Mouse (Mus musculus) heart, adult 2 months (tissue): ENCODE measurements at regions not wholly inside any gene's neighbourhood (a gene's known extent, or its start where the extent isn't known, plus 50 kb on each side); places are given as distances from the start of the nearest gene placed in this dataset.

Experiments used
- DNase-seq, 2 experiments: peaks; one replicate each; pipeline ENCODE4 v3.0.0; 2021
- H3K27ac ChIP-seq: fragments of 200-600 bp; 2 replicates; pipeline ENCODE4 v1.8.1; 2022
- H3K27me3 ChIP-seq: fragments of 200-500 bp; 2 replicates; pipeline ENCODE4 v1.6.1; 2012; ENCODE audit warnings: mild to moderate bottlenecking, low read length, inconsistent platforms, mixed read lengths; ENCODE audit not compliant: control insufficient read depth, insufficient read depth
- H3K36me3 ChIP-seq: fragments of 200-500 bp; 2 replicates; pipeline ENCODE4 v1.6.1; 2012; ENCODE audit warnings: low read length, inconsistent platforms; ENCODE audit not compliant: control insufficient read depth, insufficient read depth
- H3K4me1 ChIP-seq: fragments of 200-500 bp; 2 replicates; pipeline ENCODE4 v1.6.1; 2011; ENCODE audit warnings: low read length; ENCODE audit not compliant: control insufficient read depth, insufficient read depth
- H3K4me3 ChIP-seq: fragments of 200-600 bp; 2 replicates; pipeline ENCODE4 v1.8.1; 2022
- H3K79me2 ChIP-seq: fragments of 200-500 bp; replicated peaks from 2 replicates; pipeline ENCODE4 v1.6.1; 2012; ENCODE audit warnings: mild to moderate bottlenecking, inconsistent platforms, low read length, moderate library complexity, mixed read lengths; ENCODE audit not compliant: control insufficient read depth, insufficient read depth
- H3K9ac ChIP-seq: fragments of 200-500 bp; 2 replicates; pipeline ENCODE4 v1.6.1; 2012; ENCODE audit warnings: low read depth, mild to moderate bottlenecking, control low read depth, inconsistent platforms, low read length, mixed read lengths
- CTCF ChIP-seq: fragments of 200-600 bp; IDR thresholded peaks from 2 replicates; pipeline ENCODE4 v1.8.1; 2022; ENCODE audit warnings: antibody characterized with exemption, mild to moderate bottlenecking, moderate library complexity
- EP300 ChIP-seq: fragments of 200-500 bp; IDR thresholded peaks from 2 replicates; pipeline ENCODE4 v1.6.1; 2011; ENCODE audit warnings: low read depth, low read length, control low read depth; ENCODE audit not compliant: insufficient read depth
- POLR2A ChIP-seq: fragments of 200-500 bp; IDR thresholded peaks from 2 replicates; pipeline ENCODE4 v1.6.1; 2011; ENCODE audit warnings: mild to moderate bottlenecking, low read depth, low read length, control low read depth; ENCODE audit not compliant: insufficient read depth
- WGBS: fragments of 180-500 bp; shearing (Covaris S2); methylation state at CpG from one replicate; pipeline ENCODE4 v1.1.7; 2018; 5-methylcytosine and 5-hydroxymethylcytosine counted together
- intact Hi-C: fragments of 180-260 bp; cut with DNase I; formaldehyde crosslinking; loops from one replicate; pipeline ENCODE4 v1.15.1; 2025

- peak; percentile 54 to 60 for DNase-seq
- Histone ChIP-seq H3K9ac (no peak overlapping the region), H3K36me3 (no peaks in the 10 kb centered on the region), H3K27ac (no peak overlapping the region), H3K4me3 (peak overlapping the region; percentile 47), H3K27me3 (no peaks in the 10 kb centered on the region), H3K79me2 (no peaks in the 10 kb centered on the region), H3K4me1 (no peaks in the 10 kb centered on the region)
- WGBS, result 4% methylated on average over 21 of the region's 21 CpGs
- TF ChIP-seq EP300, result no peak
- TF ChIP-seq POLR2A, result no peak
- peak; percentile 63 for TF ChIP-seq CTCF
- intact Hi-C loops, result loop anchor here (10.0 kb wide), 1 partner anchor 155 kb away; no protein-coding TSS in a partner anchor
These were observed 59.9 kb upstream of the Zfand6 start for GRCm38 (mm10) chr7:84749434-84750301.

- TF ChIP-seq CTCF (no peak), EP300 (no peak), POLR2A (no peak)
- no peak overlapping the region for H3K27ac ChIP-seq
- no peaks in the 10 kb centered on the region for H3K4me1 ChIP-seq
- intact Hi-C loops, result loop anchor here (10.0 kb wide), 1 partner anchor 153 kb away; no protein-coding TSS in a partner anchor
- no peak for DNase-seq
- no peaks in the 10 kb centered on the region for H3K27me3 ChIP-seq
- no peaks in the 10 kb centered on the region for H3K36me3 ChIP-seq
- 37% methylated on average over 1 of the region's 1 CpGs for WGBS
- no peak overlapping the region for H3K4me3 ChIP-seq
- no peaks in the 10 kb centered on the region for H3K79me2 ChIP-seq
- no peak overlapping the region for H3K9ac ChIP-seq
These were observed 58.1 kb upstream of the Zfand6 start for GRCm38 (mm10) chr7:84747847-84748246.

- Histone ChIP-seq H3K4me3 (no peak overlapping the region), H3K4me1 (no peaks in the 10 kb centered on the region), H3K27ac (no peak overlapping the region), H3K9ac (no peak overlapping the region), H3K27me3 (no peaks in the 10 kb centered on the region), H3K36me3 (no peaks in the 10 kb centered on the region), H3K79me2 (no peaks in the 10 kb centered on the region)
- WGBS, result 68% methylated on average over 5 of the region's 5 CpGs
- TF ChIP-seq EP300, result no peak
- TF ChIP-seq POLR2A, result no peak
- no peak for TF ChIP-seq CTCF
- DNase-seq, result no peak
- intact Hi-C loops, result loop anchor here (10.0 kb wide), 1 partner anchor 150 kb away; no protein-coding TSS in a partner anchor
These were observed 54.7 kb upstream of the Zfand6 start for GRCm38 (mm10) chr7:84744321-84745070.

- H3K27ac ChIP-seq, result no peak overlapping the region
- no peak overlapping the region for H3K9ac ChIP-seq
- DNase-seq, result no peak
- TF ChIP-seq EP300, result no peak
- TF ChIP-seq POLR2A, result no peak
- peak; percentile 28 for TF ChIP-seq CTCF
- H3K27me3 ChIP-seq, result no peaks in the 10 kb centered on the region
- H3K4me3 ChIP-seq, result no peak overlapping the region
- H3K79me2 ChIP-seq, result no peaks in the 10 kb centered on the region
- intact Hi-C loops, result loop anchor here (10.0 kb wide), 1 partner anchor 145 kb away; no protein-coding TSS in a partner anchor
- 3% methylated on average over 2 of the region's 2 CpGs for WGBS
- H3K4me1 ChIP-seq, result no peaks in the 10 kb centered on the region
- no peaks in the 10 kb centered on the region for H3K36me3 ChIP-seq
These were observed 50.2 kb upstream of the Zfand6 start for GRCm38 (mm10) chr7:84739965-84740390.
